In the genomic region with DNA sequence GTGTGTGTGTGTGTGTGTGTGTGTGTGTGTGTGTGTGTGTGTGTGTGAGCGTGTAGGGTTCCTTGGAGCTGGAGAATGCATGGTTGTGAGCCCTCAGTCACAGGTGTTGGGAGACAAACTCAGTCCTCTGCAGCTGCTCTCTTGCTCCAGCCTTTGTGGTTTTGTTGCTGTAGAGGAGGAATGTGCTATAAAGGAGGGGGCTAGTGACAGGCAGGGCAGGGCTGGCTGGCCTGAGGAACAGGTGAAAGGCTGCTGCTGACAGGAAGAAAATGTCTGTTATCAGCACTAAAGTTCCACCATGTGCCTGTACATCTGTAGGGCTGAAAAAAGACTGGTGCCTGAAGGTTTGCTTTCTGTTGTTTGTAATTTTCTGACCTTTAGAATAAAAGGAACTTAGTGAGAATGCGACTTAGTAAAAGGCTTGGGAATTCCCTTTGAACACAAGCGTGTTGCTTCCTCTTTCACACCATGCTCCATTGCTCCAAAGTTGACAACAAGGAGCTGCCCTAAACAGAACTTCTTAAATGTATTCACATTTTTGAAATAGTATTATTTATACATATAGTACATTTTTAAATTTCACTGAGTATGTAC, we compare ENCODE assay signal across 14 mouse cellular contexts. TPM values are rescaled to one million over a fixed set of nuclear protein-coding genes. Genes with fewer than 3 reads are reported as not detected.
A peak's percentile ranks its signal among the peaks of the same experiment; 100 is the strongest.
DNase-seq lines count a peak whose midpoint lies in the region; ATAC-seq and TF ChIP-seq lines count a peak whose summit lies in the region.
"Had no signal": no experiment of that assay in that cellular context is flagged by ENCODE, and none has a peak within 500 bp of the region (broad histone marks: within the 10 kb centered on the region; RNA-seq: fewer than 3 reads in every experiment).

No protein-coding gene starts in this region.

- H3K4me2 ChIP-seq in heart, embryonic 13.5 days = no peak overlapping the region
- no peak overlapping the region for H3K4me2 ChIP-seq in liver, embryonic 12.5 days
- H3K4me2 ChIP-seq in midbrain, embryonic 13.5 days (replicated peaks) = no peak overlapping the region
- no peak overlapping the region for H3K4me2 ChIP-seq in kidney, embryonic 16.5 days (replicated peaks; ENCODE audit: low read depth, low read length)
- H3K4me2 ChIP-seq: neural tube, embryonic 13.5 days had no signal

- H3K4me3 ChIP-seq in heart, embryonic 13.5 days = no peak overlapping the region
- no peak overlapping the region; the same call in 1 of the 2 replicates for H3K4me3 ChIP-seq in G1E (ENCODE audit: low read depth, low read length)
- H3K4me3 ChIP-seq in liver, embryonic 12.5 days = no peak overlapping the region
- no peak overlapping the region for H3K4me3 ChIP-seq in midbrain, embryonic 13.5 days (replicated peaks)
- no peak overlapping the region for H3K4me3 ChIP-seq in kidney, embryonic 16.5 days (ENCODE audit: low read length)
- H3K4me3 ChIP-seq: left cerebral cortex, adult 2 months; neural tube, embryonic 13.5 days had no signal

- no peak for ATAC-seq in heart, embryonic 13.5 days (ENCODE audit: extremely low read depth, insufficient number of reproducible peaks, low FRiP score, low TSS enrichment)
- ATAC-seq in G1E (ENCODE audit: extremely low read depth, insufficient number of reproducible peaks, low FRiP score, poor library complexity, severe bottlenecking) = peak; percentile 69
- peak; percentile 55; the same call in 1 of the 2 replicates for ATAC-seq in liver, embryonic 12.5 days
- no peak for ATAC-seq in midbrain, embryonic 13.5 days
- no peak for ATAC-seq in inflammation-experienced regulatory T-cells, adult 6 months
- no peak for ATAC-seq in kidney, embryonic 16.5 days (ENCODE audit: low FRiP score, low TSS enrichment)

- H3K4me1 ChIP-seq in heart, embryonic 13.5 days = peaks cover 25% of the 10 kb centered on the region
- peaks cover 88% of the 10 kb centered on the region for H3K4me1 ChIP-seq in G1E (ENCODE audit: insufficient read depth, low read depth, low read length)
- peaks cover 35% of the 10 kb centered on the region for H3K4me1 ChIP-seq in liver, embryonic 12.5 days
- no peaks in the 10 kb centered on the region for H3K4me1 ChIP-seq in midbrain, embryonic 13.5 days (replicated peaks)
- no peaks in the 10 kb centered on the region for H3K4me1 ChIP-seq in kidney, embryonic 16.5 days (ENCODE audit: insufficient read depth, low read length)
- H3K4me1 ChIP-seq: neural tube, embryonic 13.5 days had no signal

- intact Hi-C loops in heart, postnatal 10 days (cut with DNase I) = no loop called here

- H3K27ac ChIP-seq in heart, embryonic 13.5 days (replicated peaks) = peak overlapping the region; percentile 62
- 0 out of 2 replicates have a peak overlapping the region, but pooled peaks have one; percentile 40 for H3K27ac ChIP-seq in liver, embryonic 12.5 days
- H3K27ac ChIP-seq in midbrain, embryonic 13.5 days = no peak overlapping the region
- no peak overlapping the region for H3K27ac ChIP-seq in kidney, embryonic 16.5 days (ENCODE audit: low read length)
- H3K27ac ChIP-seq: left cerebral cortex, adult 2 months; macrophage; neural tube, embryonic 13.5 days had no signal

- H3K9ac ChIP-seq in heart, embryonic 13.5 days = no peak overlapping the region
- no peak overlapping the region for H3K9ac ChIP-seq in liver, embryonic 12.5 days
- no peak overlapping the region for H3K9ac ChIP-seq in midbrain, embryonic 13.5 days (replicated peaks)
- no peak overlapping the region for H3K9ac ChIP-seq in kidney, embryonic 16.5 days (replicated peaks; ENCODE audit: low read length)
- H3K9ac ChIP-seq: neural tube, embryonic 13.5 days had no signal

- H3K27me3 ChIP-seq in heart, embryonic 13.5 days (replicated peaks) = no peaks in the 10 kb centered on the region
- no peaks in the 10 kb centered on the region for H3K27me3 ChIP-seq in G1E (ENCODE audit: insufficient read depth, low read length)
- H3K27me3 ChIP-seq in liver, embryonic 12.5 days (replicated peaks) = no peaks in the 10 kb centered on the region
- no peaks in the 10 kb centered on the region for H3K27me3 ChIP-seq in midbrain, embryonic 13.5 days
- H3K27me3 ChIP-seq in kidney, embryonic 16.5 days (ENCODE audit: insufficient read depth, low read length) = no peaks in the 10 kb centered on the region
- H3K27me3 ChIP-seq: neural tube, embryonic 13.5 days had no signal

- WGBS in heart, embryonic 13.5 days = 54% methylated on average over 3 of the region's 3 CpGs
- 37% methylated on average over 3 of the region's 3 CpGs for WGBS in liver, embryonic 12.5 days (ENCODE audit: insufficient replicate concordance)
- WGBS in midbrain, embryonic 13.5 days = 85% methylated on average over 3 of the region's 3 CpGs
- WGBS in kidney, embryonic 16.5 days = 78% methylated on average over 3 of the region's 3 CpGs

- TF ChIP-seq CTCF in G1E (IDR thresholded peaks at IDR 0.05; ENCODE audit: low read depth, low read length) = no peak

- peaks cover 77% of the 10 kb centered on the region for H3K36me3 ChIP-seq in heart, embryonic 13.5 days
- H3K36me3 ChIP-seq in G1E (replicated peaks) = peaks cover 77% of the 10 kb centered on the region
- peaks cover 73% of the 10 kb centered on the region for H3K36me3 ChIP-seq in liver, embryonic 12.5 days
- peaks cover 52% of the 10 kb centered on the region for H3K36me3 ChIP-seq in midbrain, embryonic 13.5 days
- peaks cover 58% of the 10 kb centered on the region for H3K36me3 ChIP-seq in kidney, embryonic 16.5 days (ENCODE audit: insufficient read depth, low read length)

- no peaks in the 10 kb centered on the region for H3K9me3 ChIP-seq in heart, embryonic 13.5 days
- H3K9me3 ChIP-seq in G1E (replicated peaks) = no peaks in the 10 kb centered on the region
- no peaks in the 10 kb centered on the region for H3K9me3 ChIP-seq in liver, embryonic 12.5 days (replicated peaks)
- no peaks in the 10 kb centered on the region for H3K9me3 ChIP-seq in midbrain, embryonic 13.5 days
- H3K9me3 ChIP-seq in kidney, embryonic 16.5 days (ENCODE audit: low read length) = no peaks in the 10 kb centered on the region
- H3K9me3 ChIP-seq: neural tube, embryonic 13.5 days had no signal

- no peak for DNase-seq in heart, postnatal 10 days
- peak; percentile 40 for DNase-seq in G1E (ENCODE audit: low spot score)
- peak; percentile 46 to 67 for DNase-seq in thymus, adult 18-20 months
- DNase-seq: cerebellum, adult 2 months; gastrocnemius, postnatal 36 days; kidney, adult 18-20 months had no signal

RNA-seq across cellular contexts. Expression of gene D6Ertd527e, which starts 29.4 kb away (rescaled TPM):
- polyA plus RNA-seq in heart, embryonic 13.5 days (2015; fragmentation: Nextera tagmentation; extraction: Ambion mirVana) = 0.19 and 0.33 TPM in 2 replicates
- total RNA-seq in heart, postnatal 10 days (2021) = not detected
- total RNA-seq in G1E (2014; fragmentation: Nextera tagmentation) (not detected in 2 replicates), G1E (2017) (0.06 and 0.16 TPM in 2 replicates)
- 0.14 TPM in 1 of 2 replicates, not detected in the other for polyA plus RNA-seq in G1E (2012)
- polyA plus RNA-seq in liver, embryonic 12.5 days (2016; fragmentation: Nextera tagmentation; extraction: Ambion mirVana) = 0.08 and 0.13 TPM in 2 replicates
- 0.12 and 0.16 TPM in 2 replicates for polyA plus RNA-seq in midbrain, embryonic 13.5 days (2015; fragmentation: Nextera tagmentation; extraction: Ambion mirVana)
- under 1 TPM in 2 of 3 experiments, not detected in 1; 0.20 to 0.80 TPM for polyA plus RNA-seq in inflammation-experienced regulatory T-cells, adult 6 months (2017; shearing (Covaris generic))
- polyA plus RNA-seq in kidney, embryonic 16.5 days (2015; fragmentation: Nextera tagmentation; extraction: Ambion mirVana) = 0.26 and 0.39 TPM in 2 replicates
- total RNA-seq: gastrocnemius, postnatal 36 days; left cerebral cortex, adult 2 months had no signal

RNA-seq across cellular contexts. Expression of gene Gfpt1, which starts 32.5 kb away (rescaled TPM):
- 11.7 and 12.1 TPM in 2 replicates for polyA plus RNA-seq in heart, embryonic 13.5 days (2015; fragmentation: Nextera tagmentation; extraction: Ambion mirVana)
- 10 to 100 TPM; 18.2 to 19.6 TPM for total RNA-seq in heart, postnatal 10 days (2021)
- total RNA-seq in G1E (2014; fragmentation: Nextera tagmentation) (195 and 196 TPM in 2 replicates), G1E (2017) (87.2 and 99.2 TPM in 2 replicates)
- 46.1 and 78.7 TPM in 2 replicates for polyA plus RNA-seq in G1E (2012)
- 8.7 and 9.2 TPM in 2 replicates for polyA plus RNA-seq in liver, embryonic 12.5 days (2016; fragmentation: Nextera tagmentation; extraction: Ambion mirVana)
- 20.1 and 20.5 TPM in 2 replicates for polyA plus RNA-seq in midbrain, embryonic 13.5 days (2015; fragmentation: Nextera tagmentation; extraction: Ambion mirVana)
- 10 to 100 TPM; 15.8 to 21.8 (median 19.3) TPM for polyA plus RNA-seq in inflammation-experienced regulatory T-cells, adult 6 months (2017; shearing (Covaris generic))
- 18.1 and 20.7 TPM in 2 replicates for polyA plus RNA-seq in kidney, embryonic 16.5 days (2015; fragmentation: Nextera tagmentation; extraction: Ambion mirVana)

Comparison
In these comparisons a context has a peak if more than half of its experiments do, and no peak if none do; other contexts are left out.
1. ATAC-seq: peak in G1E (single experiment) and liver, embryonic 12.5 days (single experiment); none in heart, embryonic 13.5 days (single experiment), midbrain, embryonic 13.5 days (single experiment), inflammation-experienced regulatory T-cells, adult 6 months (single experiment) and kidney, embryonic 16.5 days (single experiment).
2. H3K27ac ChIP-seq: peak in heart, embryonic 13.5 days (single experiment) and liver, embryonic 12.5 days (single experiment); none in midbrain, embryonic 13.5 days (single experiment) and kidney, embryonic 16.5 days (single experiment).
3. DNase-seq: peak in G1E (single experiment) and thymus, adult 18-20 months (2 of 2); none in heart, postnatal 10 days (0 of 2).